ENCODE assay signal across 8 mouse cellular contexts in genomic region chr5:52887085-52887484, GRCm38 (mm10). TPM values are rescaled to one million over a fixed set of nuclear protein-coding genes. Genes with fewer than 3 reads are reported as not detected.
DNase-seq lines count a peak whose midpoint lies in the region; ATAC-seq lines count a peak whose summit lies in the region.

No protein-coding gene starts in this region.

- WGBS in forebrain, embryonic 11.5 days: 52% methylated on average over 12 of the region's 12 CpGs
- WGBS in forebrain, embryonic 10.5 days: 53% methylated on average over 12 of the region's 12 CpGs

- H3K4me1 ChIP-seq in forebrain, embryonic 11.5 days (replicated peaks; ENCODE audit: control insufficient read depth, insufficient read depth, low read length): no peaks in the 10 kb centered on the region
- no peaks in the 10 kb centered on the region for H3K4me1 ChIP-seq in forebrain, embryonic 10.5 days

- no peak overlapping the region for H3K4me2 ChIP-seq in forebrain, embryonic 11.5 days (ENCODE audit: low read depth, low read length, severe bottlenecking)

- ATAC-seq in forebrain, embryonic 11.5 days (replicated peaks; ENCODE audit: low FRiP score): no peak

- DNase-seq in forebrain, embryonic 11.5 days (ENCODE audit: low spot score): peak; percentile 75
- DNase-seq in forebrain, embryonic 10.5 days (ENCODE audit: extremely low spot score, low spot score): no peak
- peak; percentile 9 to 39 for DNase-seq in urinary bladder, postnatal 36 days (ENCODE audit: low spot score in 2 of 2)
- DNase-seq in urinary bladder, adult 2 months (ENCODE audit: low spot score): no peak
- peak; percentile 61 for DNase-seq in embryo, embryonic 11 days
- peak; percentile 55 to 79 for DNase-seq in kidney, postnatal 25 days
- peak; percentile 76 for DNase-seq in lung, postnatal 14 days
- peak; percentile 16 to 21 for DNase-seq in spleen, postnatal 36 days (ENCODE audit: low spot score in 2 of 2)

- H3K27me3 ChIP-seq in forebrain, embryonic 11.5 days (ENCODE audit: control insufficient read depth, insufficient read depth, low read length): no peaks in the 10 kb centered on the region
- no peaks in the 10 kb centered on the region for H3K27me3 ChIP-seq in forebrain, embryonic 10.5 days (ENCODE audit: poor library complexity, severe bottlenecking)

- H3K27ac ChIP-seq in forebrain, embryonic 11.5 days (ENCODE audit: low read depth, low read length): no peak overlapping the region
- no peak overlapping the region for H3K27ac ChIP-seq in forebrain, embryonic 10.5 days

- H3K9me3 ChIP-seq in forebrain, embryonic 11.5 days (ENCODE audit: control insufficient read depth, low read length): no peaks in the 10 kb centered on the region; the same call in 1 of the 2 replicates
- peaks cover 7% of the 10 kb centered on the region; the same call in 1 of the 2 replicates for H3K9me3 ChIP-seq in forebrain, embryonic 10.5 days

- H3K36me3 ChIP-seq in forebrain, embryonic 11.5 days (ENCODE audit: control insufficient read depth, insufficient read depth, low read length): no peaks in the 10 kb centered on the region
- H3K36me3 ChIP-seq in forebrain, embryonic 10.5 days (replicated peaks): no peaks in the 10 kb centered on the region

- H3K9ac ChIP-seq in forebrain, embryonic 11.5 days (ENCODE audit: low read length): no peak overlapping the region

- no peak overlapping the region for H3K4me3 ChIP-seq in forebrain, embryonic 11.5 days (ENCODE audit: low read depth, low read length)
- no peak overlapping the region for H3K4me3 ChIP-seq in forebrain, embryonic 10.5 days

RNA-seq across cellular contexts. Expression of gene Anapc4, which starts 53.3 kb away (rescaled TPM):
- 119 and 124 TPM in 2 replicates for polyA plus RNA-seq in forebrain, embryonic 11.5 days (2014; fragmentation: Nextera tagmentation; extraction: Ambion mirVana)
- polyA plus RNA-seq in forebrain, embryonic 10.5 days (2016; fragmentation: Nextera tagmentation; extraction: Ambion mirVana): 116 and 118 TPM in 2 replicates
- polyA plus RNA-seq in urinary bladder, adult 2 months (2012; rRNA removed): 74.7 and 76.4 TPM in 2 replicates

Comparison
In these comparisons a context has a peak if more than half of its experiments do, and no peak if none do; other contexts are left out.
1. DNase-seq: peak in forebrain, embryonic 11.5 days (single experiment), urinary bladder, postnatal 36 days (2 of 2), embryo, embryonic 11 days (single experiment), kidney, postnatal 25 days (2 of 2), lung, postnatal 14 days (single experiment) and spleen, postnatal 36 days (2 of 2); none in forebrain, embryonic 10.5 days (single experiment) and urinary bladder, adult 2 months (single experiment).